In genomic region chr2:180215011-180215461, GRCm38 (mm10) we compare ENCODE assay signal across 10 mouse cellular contexts. TPM values are rescaled to one million over a fixed set of nuclear protein-coding genes. Genes with fewer than 3 reads are reported as not detected.
DNase-seq lines count a peak whose midpoint lies in the region; ATAC-seq lines count a peak whose summit lies in the region.
"Had no signal": no experiment of that assay in that cellular context is flagged by ENCODE, and none has a peak within 500 bp of the region (broad histone marks: within the 10 kb centered on the region; RNA-seq: fewer than 3 reads in every experiment).

No protein-coding gene starts in this region.

- H3K4me1 ChIP-seq in hindbrain, embryonic 16.5 days (ENCODE audit: control insufficient read depth, insufficient read depth, low read depth, low read length): peaks cover 5% of the 10 kb centered on the region; the same call in 1 of the 2 replicates
- no peaks in the 10 kb centered on the region for H3K4me1 ChIP-seq in hindbrain, embryonic 11.5 days (replicated peaks; ENCODE audit: control insufficient read depth, insufficient read depth, low read length)
- H3K4me1 ChIP-seq in heart, embryonic 16.5 days (ENCODE audit: control insufficient read depth, insufficient read depth, low read length): peaks cover 47% of the 10 kb centered on the region
- peaks cover 21% of the 10 kb centered on the region for H3K4me1 ChIP-seq in liver, embryonic 12.5 days

- peak overlapping the region; percentile 16; the same call in 1 of the 2 replicates for H3K27ac ChIP-seq in hindbrain, embryonic 16.5 days (ENCODE audit: low read depth, low read length)
- no peak overlapping the region for H3K27ac ChIP-seq in hindbrain, embryonic 11.5 days (ENCODE audit: low read depth, low read length)
- peak overlapping the region; percentile 65 for H3K27ac ChIP-seq in heart, embryonic 16.5 days (ENCODE audit: low read length)
- H3K27ac ChIP-seq in liver, embryonic 12.5 days: no peak overlapping the region
- H3K27ac ChIP-seq: embryonic facial prominence, embryonic 15.5 days; liver, embryonic 13.5 days had no signal

- no peaks in the 10 kb centered on the region for H3K36me3 ChIP-seq in hindbrain, embryonic 16.5 days (ENCODE audit: control insufficient read depth, insufficient read depth, low read length)
- no peaks in the 10 kb centered on the region for H3K36me3 ChIP-seq in hindbrain, embryonic 11.5 days (ENCODE audit: control insufficient read depth, insufficient read depth, low read length)
- H3K36me3 ChIP-seq in heart, embryonic 16.5 days (ENCODE audit: control insufficient read depth, insufficient read depth): no peaks in the 10 kb centered on the region
- H3K36me3 ChIP-seq in liver, embryonic 12.5 days: no peaks in the 10 kb centered on the region
- H3K36me3 ChIP-seq: embryonic facial prominence, embryonic 15.5 days; liver, embryonic 13.5 days had no signal

- no peaks in the 10 kb centered on the region for H3K27me3 ChIP-seq in hindbrain, embryonic 16.5 days (replicated peaks; ENCODE audit: control insufficient read depth, insufficient read depth, low read length)
- no peaks in the 10 kb centered on the region for H3K27me3 ChIP-seq in hindbrain, embryonic 11.5 days (ENCODE audit: control insufficient read depth, insufficient read depth, low read length)
- no peaks in the 10 kb centered on the region for H3K27me3 ChIP-seq in heart, embryonic 16.5 days (ENCODE audit: control insufficient read depth, insufficient read depth, low read length)
- H3K27me3 ChIP-seq in liver, embryonic 12.5 days (replicated peaks): peaks cover 3% of the 10 kb centered on the region; the same call in 1 of the 2 replicates
- H3K27me3 ChIP-seq: embryonic facial prominence, embryonic 15.5 days; liver, embryonic 13.5 days had no signal

- 64% methylated on average over 8 of the region's 8 CpGs for WGBS in hindbrain, embryonic 16.5 days
- WGBS in hindbrain, embryonic 11.5 days: 72% methylated on average over 8 of the region's 8 CpGs
- WGBS in heart, embryonic 16.5 days: 45% methylated on average over 8 of the region's 8 CpGs
- 53% methylated on average over 8 of the region's 8 CpGs for WGBS in liver, embryonic 12.5 days (ENCODE audit: insufficient replicate concordance)

- H3K9me3 ChIP-seq in hindbrain, embryonic 16.5 days (ENCODE audit: control insufficient read depth, low read length): no peaks in the 10 kb centered on the region
- H3K9me3 ChIP-seq in hindbrain, embryonic 11.5 days (ENCODE audit: control insufficient read depth, low read length): no peaks in the 10 kb centered on the region
- peaks cover 5% of the 10 kb centered on the region for H3K9me3 ChIP-seq in heart, embryonic 16.5 days (replicated peaks; ENCODE audit: control insufficient read depth, low read length)
- H3K9me3 ChIP-seq in liver, embryonic 12.5 days (replicated peaks): no peaks in the 10 kb centered on the region
- H3K9me3 ChIP-seq: embryonic facial prominence, embryonic 15.5 days had no signal

- ATAC-seq in hindbrain, embryonic 16.5 days: no peak
- ATAC-seq in hindbrain, embryonic 11.5 days (ENCODE audit: low FRiP score): no peak
- ATAC-seq in heart, embryonic 16.5 days (replicated peaks; ENCODE audit: extremely low read depth, insufficient read depth, low FRiP score): no peak
- no peak for ATAC-seq in erythroblast, adult 5-6 weeks (replicated peaks; ENCODE audit: low FRiP score, poor library complexity, severe bottlenecking)
- ATAC-seq in liver, embryonic 12.5 days: no peak

- no peak overlapping the region for H3K4me3 ChIP-seq in hindbrain, embryonic 16.5 days (ENCODE audit: low read length)
- H3K4me3 ChIP-seq in hindbrain, embryonic 11.5 days (ENCODE audit: low read depth, low read length): no peak overlapping the region
- H3K4me3 ChIP-seq in heart, embryonic 16.5 days (ENCODE audit: low read length): no peak overlapping the region
- no peak overlapping the region for H3K4me3 ChIP-seq in liver, embryonic 12.5 days
- H3K4me3 ChIP-seq: embryonic facial prominence, embryonic 15.5 days; liver, embryonic 13.5 days had no signal

- H3K4me2 ChIP-seq in hindbrain, embryonic 16.5 days (ENCODE audit: low read length): no peak overlapping the region
- no peak overlapping the region for H3K4me2 ChIP-seq in hindbrain, embryonic 11.5 days (replicated peaks; ENCODE audit: low read depth, low read length)
- no peak overlapping the region for H3K4me2 ChIP-seq in heart, embryonic 16.5 days (ENCODE audit: low read depth, low read length)
- H3K4me2 ChIP-seq in liver, embryonic 12.5 days: no peak overlapping the region
- H3K4me2 ChIP-seq: embryonic facial prominence, embryonic 15.5 days; liver, embryonic 13.5 days had no signal

- no peak for DNase-seq in hindbrain, embryonic 11.5 days (ENCODE audit: low spot score)
- peak; percentile 73 for DNase-seq in adipocyte (ENCODE audit: low spot score)
- peak; percentile 68 to 84 for DNase-seq in kidney, postnatal 25 days
- DNase-seq in spleen, postnatal 4 days (ENCODE audit: low spot score in 2 of 2): no peak
- DNase-seq: liver, embryonic 13.5 days had no signal

- H3K9ac ChIP-seq in hindbrain, embryonic 16.5 days (ENCODE audit: low read depth, low read length): no peak overlapping the region
- H3K9ac ChIP-seq in hindbrain, embryonic 11.5 days (ENCODE audit: low read depth, low read length): no peak overlapping the region
- 0 out of 2 replicates have a peak overlapping the region, but pooled peaks have one; percentile 31 for H3K9ac ChIP-seq in heart, embryonic 16.5 days (ENCODE audit: low read length)
- H3K9ac ChIP-seq in liver, embryonic 12.5 days: no peak overlapping the region
- H3K9ac ChIP-seq: embryonic facial prominence, embryonic 15.5 days; liver, embryonic 13.5 days had no signal

RNA-seq across cellular contexts. Expression of gene Lama5, which starts 10.6 kb away (rescaled TPM):
- polyA plus RNA-seq in hindbrain, embryonic 16.5 days (2015; fragmentation: Nextera tagmentation; extraction: Ambion mirVana): 2.2 and 3.5 TPM in 2 replicates
- 3.3 and 4.4 TPM in 2 replicates for polyA plus RNA-seq in hindbrain, embryonic 11.5 days (2014; fragmentation: Nextera tagmentation; extraction: Ambion mirVana)
- 17.7 and 32.1 TPM in 2 replicates for polyA plus RNA-seq in heart, embryonic 16.5 days (2015; fragmentation: Nextera tagmentation; extraction: Ambion mirVana)
- 1.7 TPM in 1 of 2 replicates, not detected in the other for total RNA-seq in erythroblast, adult 5-6 weeks (2015; ENCODE audit: low replicate concordance)
- total RNA-seq in erythroblast, adult 5-6 weeks (2017; ENCODE audit: low replicate concordance): 0.09 and 0.14 TPM in 2 replicates
- 4.1 and 4.3 TPM in 2 replicates for polyA plus RNA-seq in liver, embryonic 12.5 days (2016; fragmentation: Nextera tagmentation; extraction: Ambion mirVana)

RNA-seq across cellular contexts. Expression of gene Rps21, which starts 42.1 kb away (rescaled TPM):
- 271 and 282 TPM in 2 replicates for polyA plus RNA-seq in hindbrain, embryonic 16.5 days (2015; fragmentation: Nextera tagmentation; extraction: Ambion mirVana)
- 432 and 442 TPM in 2 replicates for polyA plus RNA-seq in hindbrain, embryonic 11.5 days (2014; fragmentation: Nextera tagmentation; extraction: Ambion mirVana)
- 208 and 247 TPM in 2 replicates for polyA plus RNA-seq in heart, embryonic 16.5 days (2015; fragmentation: Nextera tagmentation; extraction: Ambion mirVana)
- 363 and 447 TPM in 2 replicates for total RNA-seq in erythroblast, adult 5-6 weeks (2015; ENCODE audit: low replicate concordance)
- 275 and 320 TPM in 2 replicates for total RNA-seq in erythroblast, adult 5-6 weeks (2017; ENCODE audit: low replicate concordance)
- polyA plus RNA-seq in liver, embryonic 12.5 days (2016; fragmentation: Nextera tagmentation; extraction: Ambion mirVana): 560 and 561 TPM in 2 replicates

RNA-seq across cellular contexts. Expression of gene Adrm1, which starts 43.8 kb away (rescaled TPM):
- polyA plus RNA-seq in hindbrain, embryonic 16.5 days (2015; fragmentation: Nextera tagmentation; extraction: Ambion mirVana): 193 and 201 TPM in 2 replicates
- 174 and 183 TPM in 2 replicates for polyA plus RNA-seq in hindbrain, embryonic 11.5 days (2014; fragmentation: Nextera tagmentation; extraction: Ambion mirVana)
- polyA plus RNA-seq in heart, embryonic 16.5 days (2015; fragmentation: Nextera tagmentation; extraction: Ambion mirVana): 133 and 148 TPM in 2 replicates
- 13.3 and 28.6 TPM in 2 replicates for total RNA-seq in erythroblast, adult 5-6 weeks (2015; ENCODE audit: low replicate concordance)
- 8.5 and 23.9 TPM in 2 replicates for total RNA-seq in erythroblast, adult 5-6 weeks (2017; ENCODE audit: low replicate concordance)
- 176 and 189 TPM in 2 replicates for polyA plus RNA-seq in liver, embryonic 12.5 days (2016; fragmentation: Nextera tagmentation; extraction: Ambion mirVana)

RNA-seq across cellular contexts. Expression of gene Cables2, which starts 58.3 kb away (rescaled TPM):
- 11.1 and 22.2 TPM in 2 replicates for polyA plus RNA-seq in hindbrain, embryonic 16.5 days (2015; fragmentation: Nextera tagmentation; extraction: Ambion mirVana)
- polyA plus RNA-seq in hindbrain, embryonic 11.5 days (2014; fragmentation: Nextera tagmentation; extraction: Ambion mirVana): 14.0 and 16.8 TPM in 2 replicates
- polyA plus RNA-seq in heart, embryonic 16.5 days (2015; fragmentation: Nextera tagmentation; extraction: Ambion mirVana): 6.1 and 9.9 TPM in 2 replicates
- total RNA-seq in erythroblast, adult 5-6 weeks (2015; ENCODE audit: low replicate concordance): 2.5 and 4.6 TPM in 2 replicates
- 2.7 and 4.9 TPM in 2 replicates for total RNA-seq in erythroblast, adult 5-6 weeks (2017; ENCODE audit: low replicate concordance)
- polyA plus RNA-seq in liver, embryonic 12.5 days (2016; fragmentation: Nextera tagmentation; extraction: Ambion mirVana): 9.6 and 10.4 TPM in 2 replicates

Comparison
In these comparisons a context has a peak if more than half of its experiments do, and no peak if none do; other contexts are left out.
1. H3K27ac ChIP-seq: peak in hindbrain, embryonic 16.5 days (single experiment) and heart, embryonic 16.5 days (single experiment); none in hindbrain, embryonic 11.5 days (single experiment) and liver, embryonic 12.5 days (single experiment).
2. DNase-seq: peak in adipocyte (single experiment) and kidney, postnatal 25 days (2 of 2); none in hindbrain, embryonic 11.5 days (single experiment) and spleen, postnatal 4 days (0 of 2).